Mouse (Mus musculus): ENCODE results near the gene Aldh3a1. TPM values are rescaled to one million over a fixed set of nuclear protein-coding genes. Genes with fewer than 3 reads are reported as not detected.
A peak's percentile ranks its signal among the peaks of the same experiment; 100 is the strongest.

Gene Aldh3a1
- total RNA-seq, 2 experiments from 2014 or later, result 2.1 to 2.6 TPM

DNA sequence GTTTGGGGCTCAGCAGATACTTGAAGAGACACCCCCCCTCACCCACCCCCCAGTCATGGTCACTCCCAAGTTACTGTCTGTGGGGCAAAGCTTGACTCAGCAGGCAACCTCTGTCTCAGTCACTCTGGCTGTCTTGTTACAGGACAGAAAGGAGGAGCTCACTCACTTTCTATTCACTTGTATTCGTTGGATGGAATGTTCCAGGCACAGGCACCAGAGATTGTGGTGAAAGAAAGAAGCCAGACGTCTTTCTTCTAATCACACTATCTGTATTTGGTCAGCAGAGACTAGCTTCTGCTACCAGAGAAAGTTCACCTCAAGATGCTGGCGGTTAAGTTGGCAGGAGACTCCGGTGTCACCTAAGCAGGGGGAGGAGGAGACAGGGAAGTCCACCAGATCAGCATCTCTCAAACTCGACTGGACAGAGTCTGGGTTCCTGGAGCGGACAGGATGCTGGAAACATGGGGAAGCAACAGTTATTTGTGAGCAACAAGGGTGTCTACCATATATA is 17.0 kb downstream of the Aldh3a1 start:
- no peak for TF ChIP-seq CTCF (IDR thresholded peaks at IDR 0.05)
- no peak overlapping the region for H3K4me3 ChIP-seq
- no peak for DNase-seq (ENCODE audit: extremely low spot score in 1 of 2, low spot score in 2 of 2)
- H3K27ac ChIP-seq, result no peak overlapping the region
- intact Hi-C loops (cut with DNase I), result no loop called here

DNA sequence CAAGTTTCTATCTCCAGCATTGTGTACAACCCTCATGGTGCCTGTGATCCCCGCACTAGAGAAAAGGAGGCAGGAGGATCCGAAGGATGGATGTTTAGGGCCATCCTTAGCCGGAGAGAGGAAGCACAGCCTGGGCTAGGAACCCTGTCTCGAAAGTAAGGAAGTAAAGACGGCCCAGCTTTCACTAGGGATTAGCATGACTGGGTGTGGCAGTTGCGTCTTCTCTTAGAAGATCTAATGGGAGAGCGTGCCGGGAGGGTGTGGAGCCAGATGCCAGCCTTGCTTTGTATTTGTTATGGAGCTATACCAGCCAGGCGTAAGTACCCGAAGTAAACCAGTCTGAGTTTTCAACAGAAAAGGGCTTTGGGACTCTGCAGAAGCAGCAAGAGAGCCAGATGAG is 17.6 kb downstream of the Aldh3a1 start:
- no peak overlapping the region for H3K4me3 ChIP-seq
- H3K27ac ChIP-seq, result no peak overlapping the region
- DNase-seq (ENCODE audit: extremely low spot score in 1 of 2, low spot score in 2 of 2), result no peak

DNA sequence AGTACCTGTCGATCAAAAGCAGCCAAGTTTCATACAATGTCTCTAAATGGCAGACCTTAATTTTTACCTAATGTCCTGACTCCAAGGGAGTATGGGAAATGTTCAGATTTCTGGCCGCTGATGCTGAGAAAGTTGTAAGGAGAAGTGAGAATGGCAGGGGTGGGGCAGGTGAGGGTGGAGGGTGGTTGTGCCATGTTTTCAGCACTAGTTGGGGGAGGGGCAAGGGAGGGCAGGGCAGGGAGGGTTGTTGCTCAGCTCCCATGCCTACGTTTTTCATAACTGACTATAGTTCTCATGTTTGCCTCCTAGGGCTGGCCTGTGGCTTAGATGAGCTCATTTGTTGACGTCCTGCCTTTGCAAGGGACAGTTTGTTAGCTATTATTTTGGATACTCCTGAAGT is 18.2 kb downstream of the Aldh3a1 start:
- Histone ChIP-seq H3K27ac (peak overlapping the region; percentile 74), H3K4me3 (no peak overlapping the region)
- TF ChIP-seq CTCF (IDR thresholded peaks at IDR 0.05), result no peak
- intact Hi-C loops (cut with DNase I), result no loop called here
- no peak for DNase-seq (ENCODE audit: extremely low spot score in 1 of 2, low spot score in 2 of 2)

More for the DNA sequence above, 17.6 kb downstream of the Aldh3a1 start:
- no peak for TF ChIP-seq CTCF (IDR thresholded peaks at IDR 0.05)
- intact Hi-C loops (cut with DNase I), result no loop called here

DNA sequence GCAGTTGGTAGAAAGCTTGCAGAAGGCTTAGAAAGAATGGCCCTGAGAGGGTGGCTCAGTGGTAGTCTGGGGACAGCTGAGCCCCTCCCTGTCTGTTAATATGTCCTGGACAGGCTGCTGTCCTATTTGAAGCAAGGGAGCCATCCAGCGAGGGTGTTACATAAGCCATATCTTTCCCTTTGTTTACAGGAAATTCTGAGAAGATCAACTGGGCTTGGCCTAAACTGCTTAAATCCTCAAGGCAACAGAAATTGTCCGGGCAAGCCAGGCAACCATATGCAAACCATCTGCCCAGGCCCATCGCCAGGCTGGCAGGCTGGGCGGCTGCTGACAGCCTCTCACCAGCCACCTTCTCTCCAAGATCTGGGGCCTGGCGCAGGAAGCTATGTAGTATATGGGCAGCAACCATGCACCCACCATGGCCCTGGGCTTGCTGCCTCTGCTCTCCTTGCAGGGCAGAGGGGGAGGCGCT is 18.6 kb downstream of the Aldh3a1 start:
- Histone ChIP-seq H3K27ac (peak overlapping the region; percentile 74), H3K4me3 (no peak overlapping the region)
- TF ChIP-seq CTCF (IDR thresholded peaks at IDR 0.05), result no peak
- intact Hi-C loops (cut with DNase I), result no loop called here
- peak in 1 of 2 experiments; percentile 64 for DNase-seq (ENCODE audit: extremely low spot score in 1 of 2, low spot score in 2 of 2)

DNA sequence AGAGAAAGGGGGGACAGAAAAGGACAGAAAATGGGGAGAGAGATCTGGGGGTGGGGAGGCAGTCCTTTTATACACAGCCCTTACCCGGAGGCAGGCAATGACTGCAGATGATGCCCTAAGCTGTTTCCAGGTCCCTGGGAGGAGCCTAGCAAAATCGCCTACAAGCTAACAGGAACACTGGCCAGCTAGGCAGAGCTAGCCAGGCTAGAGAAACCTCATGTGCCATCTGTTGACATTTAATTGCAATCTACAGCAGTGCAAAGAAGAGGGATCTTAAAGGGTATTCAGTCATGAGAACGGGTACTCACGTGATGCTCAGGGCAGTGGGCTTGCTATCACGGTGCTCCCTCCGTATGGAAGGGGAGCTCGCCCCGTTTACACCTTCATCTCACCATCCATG is 20.5 kb downstream of the Aldh3a1 start:
- no peak overlapping the region for H3K4me3 ChIP-seq
- no peak for TF ChIP-seq CTCF (IDR thresholded peaks at IDR 0.05)
- intact Hi-C loops (cut with DNase I), result no loop called here

DNA sequence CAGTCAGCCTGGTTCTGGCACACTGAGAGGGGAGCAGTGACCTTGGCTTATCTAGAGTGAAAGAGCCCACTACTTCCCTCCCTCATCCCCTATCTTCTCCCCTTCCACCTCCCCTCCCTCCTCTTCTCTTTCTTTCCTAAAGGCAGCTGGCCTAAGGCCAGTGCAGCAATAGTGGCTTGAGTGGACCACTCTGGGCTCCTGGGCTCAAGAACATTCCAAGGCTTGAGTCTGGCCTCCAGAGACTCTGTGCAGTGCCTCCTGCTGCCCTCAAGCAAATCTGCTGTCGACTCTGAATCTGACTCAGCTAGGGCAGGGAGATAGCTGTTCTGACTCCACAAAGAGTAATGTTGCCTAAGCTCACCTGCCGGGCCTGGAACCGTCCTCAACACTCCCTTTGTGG is 21.1 kb downstream of the Aldh3a1 start:
- Histone ChIP-seq H3K27ac (no peak overlapping the region), H3K4me3 (no peak overlapping the region)
- TF ChIP-seq CTCF (IDR thresholded peaks at IDR 0.05), result no peak
- no peak for DNase-seq (ENCODE audit: extremely low spot score in 1 of 2, low spot score in 2 of 2)
- intact Hi-C loops (cut with DNase I), result no loop called here

More for the DNA sequence above, 20.5 kb downstream of the Aldh3a1 start:
- 0 out of 2 replicates have a peak overlapping the region, but pooled peaks have one; percentile 24 for H3K27ac ChIP-seq
- DNase-seq (ENCODE audit: extremely low spot score in 1 of 2, low spot score in 2 of 2), result no peak

DNA sequence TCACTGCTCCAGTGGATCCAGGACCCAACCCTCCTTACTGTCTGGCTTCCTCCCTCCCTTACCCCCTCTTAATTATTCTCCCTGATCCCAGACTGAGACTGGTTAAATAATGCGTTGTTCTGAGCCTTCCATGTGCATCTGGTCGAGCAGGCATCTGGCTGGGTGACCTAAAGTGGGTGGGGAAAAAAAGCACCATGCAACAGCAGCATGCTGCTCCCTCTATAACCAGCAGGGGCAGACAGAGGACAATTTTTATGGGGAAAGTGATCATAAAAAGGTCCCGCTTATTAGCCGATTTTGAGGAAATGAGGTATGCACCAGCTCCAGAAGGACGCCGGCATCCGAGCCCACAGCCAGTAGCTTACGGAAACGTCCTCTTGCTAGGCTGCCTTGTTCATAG is 24.0 kb downstream of the Aldh3a1 start:
- Histone ChIP-seq H3K27ac (no peak overlapping the region), H3K4me3 (no peak overlapping the region)
- TF ChIP-seq CTCF (IDR thresholded peaks at IDR 0.05), result peak; percentile 77
- DNase-seq (ENCODE audit: extremely low spot score in 1 of 2, low spot score in 2 of 2), result peak; percentile 31 to 38
- intact Hi-C loops (cut with DNase I), result loop anchor here (5.0 kb wide), 1 partner anchor 156 kb away; no protein-coding TSS in a partner anchor

DNA sequence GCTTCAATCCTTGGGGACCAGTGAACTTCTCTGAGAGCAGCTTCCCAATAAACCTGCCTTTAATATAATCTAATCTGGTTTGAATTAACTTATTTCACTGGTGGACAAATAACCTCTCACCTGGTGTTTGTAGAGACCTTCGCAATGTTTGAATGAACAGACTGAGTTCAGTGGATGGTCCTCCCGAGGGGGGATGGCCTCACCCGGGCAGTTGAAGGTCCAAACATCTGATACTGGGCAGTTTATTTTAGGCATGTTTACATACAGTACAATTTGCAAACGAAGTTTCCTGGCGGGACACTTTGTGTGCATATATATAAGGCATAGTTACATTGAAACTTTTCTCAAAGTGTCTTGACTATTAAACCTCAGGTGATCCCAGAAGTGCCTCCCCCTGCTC is 26.8 kb downstream of the Aldh3a1 start:
- Histone ChIP-seq H3K4me3 (no peak overlapping the region), H3K27ac (no peak overlapping the region)
- TF ChIP-seq CTCF (IDR thresholded peaks at IDR 0.05), result no peak
- DNase-seq (ENCODE audit: extremely low spot score in 1 of 2, low spot score in 2 of 2), result no peak
- intact Hi-C loops (cut with DNase I), result loop anchor here (5.0 kb wide), 1 partner anchor 153 kb away; no protein-coding TSS in a partner anchor

DNA sequence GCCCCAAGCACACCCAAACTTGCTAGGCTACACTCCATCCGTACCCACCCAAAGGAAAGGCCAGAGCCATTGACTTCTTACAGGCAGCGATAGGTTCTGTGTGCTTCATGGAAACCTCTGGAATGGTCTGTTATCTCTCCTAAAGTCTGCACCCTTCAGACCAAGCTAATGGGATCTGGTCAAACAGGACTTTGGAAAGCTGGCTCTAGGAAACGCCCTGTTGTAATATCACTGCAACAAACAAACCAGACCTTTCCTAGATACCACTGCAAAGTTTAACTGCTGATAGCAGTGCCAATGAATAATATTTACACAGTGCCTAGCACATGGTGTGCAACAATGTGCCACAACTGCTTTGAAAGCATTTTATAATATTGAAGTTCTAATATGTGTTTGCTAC is 28.7 kb downstream of the Aldh3a1 start:
- H3K4me3 ChIP-seq, result no peak overlapping the region
- no peak for TF ChIP-seq CTCF (IDR thresholded peaks at IDR 0.05)
- no peak overlapping the region for H3K27ac ChIP-seq
- DNase-seq (ENCODE audit: extremely low spot score in 1 of 2, low spot score in 2 of 2), result no peak
- intact Hi-C loops (cut with DNase I), result no loop called here

DNA sequence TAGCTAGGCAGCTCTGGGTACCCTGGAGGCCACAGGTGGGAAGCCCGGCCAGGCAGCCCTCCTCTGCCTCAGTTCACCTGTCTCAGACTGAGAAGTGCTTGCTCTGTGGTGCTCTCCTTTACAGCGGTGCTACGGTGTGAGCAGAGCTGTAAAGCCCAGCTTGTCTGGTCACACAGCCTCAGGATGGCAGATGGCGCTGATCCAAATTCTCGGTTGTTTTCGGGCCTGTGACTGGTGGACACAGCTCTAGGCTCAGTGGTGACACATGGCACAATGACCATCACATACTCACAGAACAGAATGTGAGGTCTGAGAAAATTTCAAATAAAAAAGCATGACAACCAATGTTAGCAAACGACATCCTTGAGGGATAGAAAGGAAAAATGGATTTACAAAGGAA is 37.1 kb downstream of the Aldh3a1 start:
- DNase-seq (ENCODE audit: extremely low spot score in 1 of 2, low spot score in 2 of 2), result no peak
- intact Hi-C loops (cut with DNase I), result no loop called here
- TF ChIP-seq CTCF (IDR thresholded peaks at IDR 0.05), result no peak
- H3K27ac ChIP-seq, result no peak overlapping the region
- H3K4me3 ChIP-seq, result no peak overlapping the region

DNA sequence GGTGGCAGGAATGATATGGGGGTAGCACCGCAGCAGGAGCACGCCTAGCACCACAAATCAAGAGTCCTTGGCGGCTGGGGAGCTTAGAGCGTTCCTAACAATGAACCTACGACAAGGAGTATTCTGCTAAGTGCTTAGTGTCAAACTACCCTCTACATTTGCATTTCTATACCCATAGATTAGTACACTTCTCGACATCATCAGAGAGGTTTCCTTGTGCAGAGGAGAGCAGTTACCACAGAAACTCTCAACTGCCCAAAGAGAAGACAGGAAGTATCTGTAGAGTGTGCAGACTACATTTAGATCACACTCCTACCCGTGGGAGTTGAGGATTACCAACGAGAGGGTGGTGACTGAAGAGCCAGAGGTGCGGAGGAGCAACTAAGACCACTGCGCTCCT is 44.4 kb downstream of the Aldh3a1 start:
- intact Hi-C loops (cut with DNase I), result no loop called here

DNA sequence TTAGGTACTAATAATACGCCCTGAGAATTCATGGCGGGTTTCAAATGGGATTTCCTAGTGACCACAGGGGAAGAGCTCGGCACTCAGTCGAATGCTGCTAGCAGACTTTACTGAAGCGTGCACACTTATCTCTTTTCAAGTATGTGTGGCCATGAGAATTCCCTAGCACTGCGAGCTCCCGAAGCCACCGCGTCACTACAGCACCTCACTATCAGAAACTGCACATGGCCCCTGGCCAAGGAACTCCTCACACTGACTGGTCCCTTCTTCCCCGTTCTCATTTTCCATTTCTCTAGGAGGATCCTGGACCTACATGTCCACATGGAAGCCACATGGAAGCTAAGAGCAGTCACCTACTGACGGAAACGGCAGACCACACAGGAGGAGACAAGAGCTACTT is 45.5 kb downstream of the Aldh3a1 start:
- TF ChIP-seq CTCF (IDR thresholded peaks at IDR 0.05), result no peak
- no peak for DNase-seq (ENCODE audit: extremely low spot score in 1 of 2, low spot score in 2 of 2)
- intact Hi-C loops (cut with DNase I), result no loop called here
- Histone ChIP-seq H3K27ac (no peak overlapping the region), H3K4me3 (no peak overlapping the region)

More for the DNA sequence above, 44.4 kb downstream of the Aldh3a1 start:
- no peak for DNase-seq (ENCODE audit: extremely low spot score in 1 of 2, low spot score in 2 of 2)
- H3K27ac ChIP-seq, result no peak overlapping the region
- H3K4me3 ChIP-seq, result no peak overlapping the region
- TF ChIP-seq CTCF (IDR thresholded peaks at IDR 0.05), result no peak

DNA sequence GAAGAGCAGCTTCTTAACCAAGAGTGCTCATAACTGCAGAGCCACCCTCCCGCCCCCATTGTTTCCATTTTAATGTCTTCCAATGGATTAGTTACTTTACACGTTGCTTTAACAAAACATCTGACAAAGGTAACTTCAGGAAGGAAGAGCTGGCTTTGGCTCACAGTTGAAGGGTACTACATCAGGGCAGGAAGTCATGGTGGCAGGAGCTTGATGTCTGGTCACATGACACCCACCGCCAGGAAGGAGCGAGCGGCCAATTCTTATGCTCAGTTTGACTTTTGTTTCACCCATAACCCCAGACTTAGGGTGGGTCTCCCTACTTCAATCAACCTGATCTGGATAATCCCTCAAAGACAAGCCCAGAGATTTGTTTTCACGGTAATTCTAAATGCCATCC is 51.8 kb downstream of the Aldh3a1 start:
- Histone ChIP-seq H3K27ac (no peak overlapping the region), H3K4me3 (no peak overlapping the region)
- no peak for DNase-seq (ENCODE audit: extremely low spot score in 1 of 2, low spot score in 2 of 2)
- intact Hi-C loops (cut with DNase I), result no loop called here
- no peak for TF ChIP-seq CTCF (IDR thresholded peaks at IDR 0.05)

Measured in left cerebral cortex, adult 2 months (tissue).